Mouse (Mus musculus): ENCODE measurements around the gene Sbk1. TPM values are rescaled to one million over a fixed set of nuclear protein-coding genes. Genes with fewer than 3 reads are reported as not detected.

Sbk1 gene
- polyA plus RNA-seq, 1 experiment from 2014 or later, result 40.1 TPM

GRCm38 (mm10) chr7:126340206-126340618 lies 67.8 kb downstream of the Sbk1 start:
- no peaks in the 10 kb centered on the region for H3K9me3 ChIP-seq (replicated peaks)
- H3K9ac ChIP-seq, result no peak overlapping the region
- WGBS, result 67% methylated on average over 6 of the region's 6 CpGs
- H3K27me3 ChIP-seq, result no peaks in the 10 kb centered on the region; the same call in 1 of the 2 replicates
- H3K4me3 ChIP-seq (replicated peaks), result no peak overlapping the region
- ATAC-seq (ENCODE audit: insufficient number of reproducible peaks, low FRiP score, low TSS enrichment, low read depth), result no peak
- H3K36me3 ChIP-seq, result no peaks in the 10 kb centered on the region
- H3K4me2 ChIP-seq (replicated peaks), result no peak overlapping the region
- H3K4me1 ChIP-seq, result peaks cover 3% of the 10 kb centered on the region; the same call in 1 of the 2 replicates
- no peak overlapping the region for H3K27ac ChIP-seq (replicated peaks)

- H3K4me2 ChIP-seq (replicated peaks), result no peak overlapping the region
- no peak overlapping the region for H3K9ac ChIP-seq
- no peak for ATAC-seq (ENCODE audit: insufficient number of reproducible peaks, low FRiP score, low TSS enrichment, low read depth)
- H3K9me3 ChIP-seq (replicated peaks), result no peaks in the 10 kb centered on the region
- no peaks in the 10 kb centered on the region; the same call in 1 of the 2 replicates for H3K27me3 ChIP-seq
- H3K36me3 ChIP-seq, result no peaks in the 10 kb centered on the region
- H3K4me1 ChIP-seq, result peaks cover 3% of the 10 kb centered on the region; the same call in 1 of the 2 replicates
- no peak overlapping the region for H3K4me3 ChIP-seq (replicated peaks)
- WGBS, result 36% methylated on average over 6 of the region's 6 CpGs
- no peak overlapping the region for H3K27ac ChIP-seq (replicated peaks)
These were observed 68.5 kb downstream of the Sbk1 start for GRCm38 (mm10) chr7:126340896-126341295.

Other genes with a start within 250 kb of the Sbk1 start
- gene Gsg1l, start 190.2 kb upstream of the Sbk1 start, polyA plus RNA-seq (2015; fragmentation: Nextera tagmentation; extraction: Ambion mirVana), result 2.6 and 2.7 TPM in 2 replicates
- 51.5 and 52.1 TPM in 2 replicates for gene Xpo6, start 72.1 kb upstream of the Sbk1 start, polyA plus RNA-seq (2015; fragmentation: Nextera tagmentation; extraction: Ambion mirVana)
- 3.7 and 4.3 TPM in 2 replicates for gene Lat, start 97.0 kb downstream of the Sbk1 start, polyA plus RNA-seq (2015; fragmentation: Nextera tagmentation; extraction: Ambion mirVana)
- gene Spns1, start 104.8 kb downstream of the Sbk1 start, polyA plus RNA-seq (2015; fragmentation: Nextera tagmentation; extraction: Ambion mirVana), result 59.7 and 62.0 TPM in 2 replicates
- 2.2 and 3.2 TPM in 2 replicates for gene Nfatc2ip, start 124.1 kb downstream of the Sbk1 start, polyA plus RNA-seq (2015; fragmentation: Nextera tagmentation; extraction: Ambion mirVana)
- 0.07 TPM in 1 of 2 replicates, not detected in the other for gene Cd19, start 142.3 kb downstream of the Sbk1 start, polyA plus RNA-seq (2015; fragmentation: Nextera tagmentation; extraction: Ambion mirVana)
- 36.2 and 38.1 TPM in 2 replicates for gene Rabep2, start 156.1 kb downstream of the Sbk1 start, polyA plus RNA-seq (2015; fragmentation: Nextera tagmentation; extraction: Ambion mirVana)
- 103 and 140 TPM in 2 replicates for gene Atp2a1, start 190.5 kb downstream of the Sbk1 start, polyA plus RNA-seq (2015; fragmentation: Nextera tagmentation; extraction: Ambion mirVana)
- gene Sh2b1, start 202.8 kb downstream of the Sbk1 start, polyA plus RNA-seq (2015; fragmentation: Nextera tagmentation; extraction: Ambion mirVana), result 54.2 and 60.4 TPM in 2 replicates
- gene Tufm, start 214.7 kb downstream of the Sbk1 start, polyA plus RNA-seq (2015; fragmentation: Nextera tagmentation; extraction: Ambion mirVana), result 129 and 130 TPM in 2 replicates
- 52.1 and 58.0 TPM in 2 replicates for gene Atxn2l, start 230.8 kb downstream of the Sbk1 start, polyA plus RNA-seq (2015; fragmentation: Nextera tagmentation; extraction: Ambion mirVana)